Mouse (Mus musculus): ENCODE measurements around the gene Itga6. TPM values are rescaled to one million over a fixed set of nuclear protein-coding genes. Genes with fewer than 3 reads are reported as not detected.

Itga6 gene
- polyA plus RNA-seq, 1 experiment, result 26.0 TPM

- TF ChIP-seq CTCF (IDR thresholded peaks at IDR 0.05; ENCODE audit: borderline replicate concordance, insufficient read depth, low read depth, low read length) (no peak), POLR2A (IDR thresholded peaks at IDR 0.05; ENCODE audit: borderline replicate concordance, insufficient read depth, low read length) (no peak)
- Histone ChIP-seq H3K27ac (ENCODE audit: insufficient read depth, low read length) (no peak overlapping the region), H3K4me3 (replicated peaks; ENCODE audit: insufficient read depth, low read depth, low read length) (no peak overlapping the region), H3K27me3 (ENCODE audit: control insufficient read depth, insufficient read depth, low read length) (no peaks in the 10 kb centered on the region), H3K4me1 (ENCODE audit: control insufficient read depth, insufficient read depth, low read length) (no peaks in the 10 kb centered on the region)
- WGBS, result 78% methylated on average over 6 of the region's 6 CpGs
- no peak for DNase-seq
Observed at GRCm38 (mm10) chr2:71810906-71811305, 65.5 kb downstream of the Itga6 start.

GRCm38 (mm10) chr2:71812221-71813021 lies 67.0 kb downstream of the Itga6 start:
- no peaks in the 10 kb centered on the region for H3K27me3 ChIP-seq (ENCODE audit: control insufficient read depth, insufficient read depth, low read length)
- no peak overlapping the region for H3K27ac ChIP-seq (ENCODE audit: insufficient read depth, low read length)
- TF ChIP-seq CTCF (IDR thresholded peaks at IDR 0.05; ENCODE audit: borderline replicate concordance, insufficient read depth, low read depth, low read length) (peak; percentile 91), POLR2A (IDR thresholded peaks at IDR 0.05; ENCODE audit: borderline replicate concordance, insufficient read depth, low read length) (no peak)
- no peaks in the 10 kb centered on the region for H3K4me1 ChIP-seq (ENCODE audit: control insufficient read depth, insufficient read depth, low read length)
- no peak overlapping the region for H3K4me3 ChIP-seq (replicated peaks; ENCODE audit: insufficient read depth, low read depth, low read length)
- peak; percentile 68 to 80 for DNase-seq
- 38% methylated on average over 12 of the region's 12 CpGs for WGBS

GRCm38 (mm10) chr2:71813022-71813358 lies 67.6 kb downstream of the Itga6 start:
- 83% methylated on average over 9 of the region's 9 CpGs for WGBS
- TF ChIP-seq CTCF (IDR thresholded peaks at IDR 0.05; ENCODE audit: borderline replicate concordance, insufficient read depth, low read depth, low read length), result no peak
- TF ChIP-seq POLR2A (IDR thresholded peaks at IDR 0.05; ENCODE audit: borderline replicate concordance, insufficient read depth, low read length), result no peak
- no peak overlapping the region for H3K27ac ChIP-seq (ENCODE audit: insufficient read depth, low read length)
- no peaks in the 10 kb centered on the region for H3K4me1 ChIP-seq (ENCODE audit: control insufficient read depth, insufficient read depth, low read length)
- H3K27me3 ChIP-seq (ENCODE audit: control insufficient read depth, insufficient read depth, low read length), result no peaks in the 10 kb centered on the region
- no peak for DNase-seq
- H3K4me3 ChIP-seq (replicated peaks; ENCODE audit: insufficient read depth, low read depth, low read length), result no peak overlapping the region

- H3K27ac ChIP-seq (ENCODE audit: insufficient read depth, low read length), result no peak overlapping the region
- 81% methylated on average over 7 of the region's 8 CpGs for WGBS
Observed at GRCm38 (mm10) chr2:71813371-71813770, 68.0 kb downstream of the Itga6 start.

GRCm38 (mm10) chr2:71814016-71814415 lies 68.6 kb downstream of the Itga6 start:
- Histone ChIP-seq H3K27me3 (ENCODE audit: control insufficient read depth, insufficient read depth, low read length) (no peaks in the 10 kb centered on the region), H3K4me3 (replicated peaks; ENCODE audit: insufficient read depth, low read depth, low read length) (no peak overlapping the region), H3K4me1 (ENCODE audit: control insufficient read depth, insufficient read depth, low read length) (no peaks in the 10 kb centered on the region), H3K27ac (ENCODE audit: insufficient read depth, low read length) (peak overlapping the region; percentile 21; the same call in 1 of the 2 replicates)
- no peak for TF ChIP-seq POLR2A (IDR thresholded peaks at IDR 0.05; ENCODE audit: borderline replicate concordance, insufficient read depth, low read length)
- no peak for TF ChIP-seq CTCF (IDR thresholded peaks at IDR 0.05; ENCODE audit: borderline replicate concordance, insufficient read depth, low read depth, low read length)
- no peak for DNase-seq
- WGBS, result 60% methylated on average over 3 of the region's 3 CpGs

More at GRCm38 (mm10) chr2:71813371-71813770, 68.0 kb downstream of the Itga6 start:
- TF ChIP-seq POLR2A (IDR thresholded peaks at IDR 0.05; ENCODE audit: borderline replicate concordance, insufficient read depth, low read length) (no peak), CTCF (IDR thresholded peaks at IDR 0.05; ENCODE audit: borderline replicate concordance, insufficient read depth, low read depth, low read length) (no peak)
- Histone ChIP-seq H3K4me1 (ENCODE audit: control insufficient read depth, insufficient read depth, low read length) (no peaks in the 10 kb centered on the region), H3K27me3 (ENCODE audit: control insufficient read depth, insufficient read depth, low read length) (no peaks in the 10 kb centered on the region), H3K4me3 (replicated peaks; ENCODE audit: insufficient read depth, low read depth, low read length) (no peak overlapping the region)
- DNase-seq, result no peak

GRCm38 (mm10) chr2:71815279-71815678 lies 69.9 kb downstream of the Itga6 start:
- 40% methylated on average over 5 of the region's 5 CpGs for WGBS
- Histone ChIP-seq H3K4me3 (replicated peaks; ENCODE audit: insufficient read depth, low read depth, low read length) (no peak overlapping the region), H3K4me1 (ENCODE audit: control insufficient read depth, insufficient read depth, low read length) (no peaks in the 10 kb centered on the region), H3K27me3 (ENCODE audit: control insufficient read depth, insufficient read depth, low read length) (no peaks in the 10 kb centered on the region), H3K27ac (ENCODE audit: insufficient read depth, low read length) (no peak overlapping the region)
- DNase-seq, result no peak
- no peak for TF ChIP-seq POLR2A (IDR thresholded peaks at IDR 0.05; ENCODE audit: borderline replicate concordance, insufficient read depth, low read length)

- H3K4me3 ChIP-seq (replicated peaks; ENCODE audit: insufficient read depth, low read depth, low read length), result no peak overlapping the region
- TF ChIP-seq POLR2A (IDR thresholded peaks at IDR 0.05; ENCODE audit: borderline replicate concordance, insufficient read depth, low read length), result no peak
- TF ChIP-seq CTCF (IDR thresholded peaks at IDR 0.05; ENCODE audit: borderline replicate concordance, insufficient read depth, low read depth, low read length), result peak; percentile 39; the same call in 1 of the 2 replicates
- 35% methylated on average over 14 of the region's 14 CpGs for WGBS
- H3K4me1 ChIP-seq (ENCODE audit: control insufficient read depth, insufficient read depth, low read length), result no peaks in the 10 kb centered on the region
- DNase-seq, result peak; percentile 18 to 24
- H3K27me3 ChIP-seq (ENCODE audit: control insufficient read depth, insufficient read depth, low read length), result no peaks in the 10 kb centered on the region
- H3K27ac ChIP-seq (ENCODE audit: insufficient read depth, low read length), result no peak overlapping the region
Observed at GRCm38 (mm10) chr2:71816391-71817041, 71.1 kb downstream of the Itga6 start.

GRCm38 (mm10) chr2:71824146-71824545 lies 78.7 kb downstream of the Itga6 start:
- DNase-seq, result no peak
- no peak overlapping the region for H3K4me3 ChIP-seq (replicated peaks; ENCODE audit: insufficient read depth, low read depth, low read length)
- H3K27ac ChIP-seq (ENCODE audit: insufficient read depth, low read length), result no peak overlapping the region
- H3K4me1 ChIP-seq (ENCODE audit: control insufficient read depth, insufficient read depth, low read length), result no peaks in the 10 kb centered on the region
- WGBS, result 58% methylated on average over 13 of the region's 13 CpGs
- TF ChIP-seq CTCF (IDR thresholded peaks at IDR 0.05; ENCODE audit: borderline replicate concordance, insufficient read depth, low read depth, low read length), result no peak
- TF ChIP-seq POLR2A (IDR thresholded peaks at IDR 0.05; ENCODE audit: borderline replicate concordance, insufficient read depth, low read length), result no peak
- no peaks in the 10 kb centered on the region for H3K27me3 ChIP-seq (ENCODE audit: control insufficient read depth, insufficient read depth, low read length)

Data from cerebellum, adult 2 months (tissue).